In the genomic region with DNA sequence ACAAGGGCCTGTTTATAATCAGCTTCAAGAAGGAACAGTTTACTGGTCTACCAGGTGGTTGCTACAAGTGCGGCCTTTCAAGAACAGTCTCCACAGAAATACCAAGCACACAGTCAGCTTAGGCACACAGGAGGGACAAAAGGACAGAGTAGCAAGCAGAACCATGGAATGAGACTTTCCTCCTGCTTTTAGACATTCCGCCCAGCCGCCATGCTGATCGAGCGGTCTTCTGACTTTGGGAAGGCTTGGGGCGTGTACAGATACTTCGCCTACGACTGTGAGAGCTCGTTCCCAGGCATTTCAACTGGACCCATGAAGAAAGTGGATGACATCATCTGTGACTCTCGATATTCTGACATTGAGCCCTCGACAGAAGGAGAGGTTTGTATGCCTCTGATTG, we compare ENCODE assay signal across 31 mouse cellular contexts. TPM values are rescaled to one million over a fixed set of nuclear protein-coding genes. Genes with fewer than 3 reads are reported as not detected.
A peak's percentile ranks its signal among the peaks of the same experiment; 100 is the strongest.
DNase-seq lines count a peak whose midpoint lies in the region; ATAC-seq and TF ChIP-seq lines count a peak whose summit lies in the region.
"Had no signal": no experiment of that assay in that cellular context is flagged by ENCODE, and none has a peak within 500 bp of the region (broad histone marks: within the 10 kb centered on the region; RNA-seq: fewer than 3 reads in every experiment).

No protein-coding gene starts in this region.

- H3K4me2 ChIP-seq in heart, embryonic 13.5 days = no peak overlapping the region
- H3K4me2 ChIP-seq in heart, embryonic 15.5 days = no peak overlapping the region
- H3K4me2 ChIP-seq in heart, postnatal 0 days (ENCODE audit: low read depth, low read length) = no peak overlapping the region
- H3K4me2 ChIP-seq: embryonic facial prominence, embryonic 13.5 days; embryonic facial prominence, embryonic 15.5 days; forebrain, embryonic 12.5 days had no signal

- peaks cover 85% of the 10 kb centered on the region for H3K4me1 ChIP-seq in heart, embryonic 13.5 days
- H3K4me1 ChIP-seq in heart, embryonic 10.5 days = peaks cover 31% of the 10 kb centered on the region
- peaks cover 56% of the 10 kb centered on the region for H3K4me1 ChIP-seq in heart, embryonic 15.5 days (replicated peaks)
- peaks cover 20% of the 10 kb centered on the region for H3K4me1 ChIP-seq in heart, adult 2 months (ENCODE audit: control insufficient read depth, insufficient read depth, low read length)
- H3K4me1 ChIP-seq in heart, postnatal 0 days (ENCODE audit: control insufficient read depth, insufficient read depth) = peaks cover 41% of the 10 kb centered on the region

- intact Hi-C loops in heart, postnatal 25 days (cut with DNase I) = no loop called here
- intact Hi-C loops in heart, adult 2 months (cut with DNase I) = no loop called here

- no peak for TF ChIP-seq EP300 in heart, adult 2 months (IDR thresholded peaks at IDR 0.05; ENCODE audit: insufficient read depth, low read depth, low read length)
- no peak for TF ChIP-seq EP300 in heart, postnatal 0 days (IDR thresholded peaks at IDR 0.05; ENCODE audit: low read depth)

- H3K9me3 ChIP-seq in heart, embryonic 13.5 days = no peaks in the 10 kb centered on the region
- no peaks in the 10 kb centered on the region for H3K9me3 ChIP-seq in heart, embryonic 10.5 days
- no peaks in the 10 kb centered on the region for H3K9me3 ChIP-seq in heart, embryonic 15.5 days (replicated peaks)
- no peaks in the 10 kb centered on the region for H3K9me3 ChIP-seq in heart, postnatal 0 days (replicated peaks; ENCODE audit: control insufficient read depth, low read length)
- H3K9me3 ChIP-seq: embryonic facial prominence, embryonic 13.5 days; embryonic facial prominence, embryonic 15.5 days; forebrain, embryonic 10.5 days; forebrain, embryonic 12.5 days had no signal

- no peaks in the 10 kb centered on the region for H3K27me3 ChIP-seq in heart, embryonic 13.5 days (replicated peaks)
- no peaks in the 10 kb centered on the region for H3K27me3 ChIP-seq in heart, embryonic 10.5 days (ENCODE audit: insufficient read depth, poor library complexity, severe bottlenecking)
- no peaks in the 10 kb centered on the region for H3K27me3 ChIP-seq in heart, embryonic 15.5 days
- no peaks in the 10 kb centered on the region for H3K27me3 ChIP-seq in heart, adult 2 months (ENCODE audit: control insufficient read depth, insufficient read depth, low read length)
- no peaks in the 10 kb centered on the region for H3K27me3 ChIP-seq in heart, postnatal 0 days (ENCODE audit: control insufficient read depth, insufficient read depth, low read length)
- H3K27me3 ChIP-seq: embryonic facial prominence, embryonic 13.5 days; embryonic facial prominence, embryonic 15.5 days; forebrain, embryonic 12.5 days had no signal

- H3K36me3 ChIP-seq in heart, embryonic 13.5 days = peaks cover 99% of the 10 kb centered on the region
- H3K36me3 ChIP-seq in heart, embryonic 10.5 days = peaks cover 94% of the 10 kb centered on the region
- H3K36me3 ChIP-seq in heart, embryonic 15.5 days = peaks cover 85% of the 10 kb centered on the region
- H3K36me3 ChIP-seq in heart, adult 2 months (ENCODE audit: control insufficient read depth, insufficient read depth, low read length) = peaks cover 23% of the 10 kb centered on the region
- H3K36me3 ChIP-seq in heart, postnatal 0 days (replicated peaks; ENCODE audit: control insufficient read depth, insufficient read depth, low read length) = peaks cover 97% of the 10 kb centered on the region
- H3K36me3 ChIP-seq: forebrain, embryonic 12.5 days had no signal

- H3K9ac ChIP-seq in heart, embryonic 13.5 days = no peak overlapping the region
- no peak overlapping the region for H3K9ac ChIP-seq in heart, embryonic 15.5 days
- H3K9ac ChIP-seq in heart, adult 2 months (ENCODE audit: low read depth, low read length) = no peak overlapping the region
- H3K9ac ChIP-seq in heart, postnatal 0 days (replicated peaks; ENCODE audit: low read depth, low read length) = no peak overlapping the region
- H3K9ac ChIP-seq: embryonic facial prominence, embryonic 13.5 days; embryonic facial prominence, embryonic 15.5 days; forebrain, embryonic 12.5 days had no signal

- no peak for TF ChIP-seq CTCF in heart, adult 2 months (IDR thresholded peaks at IDR 0.05)
- TF ChIP-seq CTCF in heart, postnatal 0 days (IDR thresholded peaks at IDR 0.05; ENCODE audit: low read depth) = no peak

- peaks cover 3% of the 10 kb centered on the region; the same call in 1 of the 2 replicates for H3K79me2 ChIP-seq in heart, adult 2 months (replicated peaks; ENCODE audit: control insufficient read depth, insufficient read depth, low read length)

- H3K4me3 ChIP-seq in heart, embryonic 13.5 days = no peak overlapping the region
- no peak overlapping the region for H3K4me3 ChIP-seq in heart, embryonic 10.5 days
- no peak overlapping the region for H3K4me3 ChIP-seq in heart, embryonic 15.5 days
- no peak overlapping the region for H3K4me3 ChIP-seq in heart, adult 2 months
- H3K4me3 ChIP-seq in heart, postnatal 0 days (ENCODE audit: low read depth, low read length) = no peak overlapping the region
- H3K4me3 ChIP-seq: embryonic facial prominence, embryonic 13.5 days; embryonic facial prominence, embryonic 15.5 days; erythroblast, embryonic 14.5 days; forebrain, embryonic 10.5 days; forebrain, embryonic 12.5 days had no signal

- TF ChIP-seq POLR2A in heart, adult 2 months (IDR thresholded peaks at IDR 0.05; ENCODE audit: insufficient read depth, low read depth, low read length) = no peak

- peak overlapping the region; percentile 73 for H3K27ac ChIP-seq in heart, embryonic 13.5 days (replicated peaks)
- no peak overlapping the region for H3K27ac ChIP-seq in heart, embryonic 10.5 days
- H3K27ac ChIP-seq in heart, embryonic 15.5 days = peak overlapping the region; percentile 32; the same call in 1 of the 2 replicates
- H3K27ac ChIP-seq in heart, adult 2 months = no peak overlapping the region; the same call in 1 of the 2 replicates
- peak overlapping the region; percentile 46 for H3K27ac ChIP-seq in heart, postnatal 0 days (ENCODE audit: low read depth)
- H3K27ac ChIP-seq: embryonic facial prominence, embryonic 13.5 days; embryonic facial prominence, embryonic 15.5 days; forebrain, embryonic 10.5 days; forebrain, embryonic 12.5 days had no signal

- peak; percentile 86 for DNase-seq in heart, adult 11 months
- DNase-seq in heart, postnatal 25 days (ENCODE audit: low spot score) = no peak
- no peak for DNase-seq in heart, embryonic 10.5 days (ENCODE audit: low spot score)
- no peak for DNase-seq in heart, adult 2 months
- DNase-seq in heart, postnatal 0 days (ENCODE audit: low spot score) = no peak
- no peak for DNase-seq in heart, adult 9 months (ENCODE audit: low spot score in 2 of 2)
- DNase-seq: adrenal gland, adult 8-10 months; adrenal gland, postnatal 25 days; cerebellum, adult 11 months; cerebellum, adult 18-20 months; cerebellum, adult 8-10 months; cerebellum, adult 9-11 months; cerebellum, postnatal 14 days; cerebellum, postnatal 36 days; embryo, embryonic 11 days had no signal

- ATAC-seq in heart, embryonic 13.5 days (ENCODE audit: extremely low read depth, insufficient number of reproducible peaks, low FRiP score, low TSS enrichment) = no peak
- no peak for ATAC-seq in heart, embryonic 15.5 days (replicated peaks; ENCODE audit: insufficient number of reproducible peaks, insufficient read depth, low FRiP score, low read depth)
- no peak for ATAC-seq in heart, postnatal 0 days (ENCODE audit: insufficient read depth, low read depth)
- ATAC-seq: forebrain, embryonic 14.5 days; forebrain, embryonic 16.5 days had no signal

- WGBS in heart, embryonic 13.5 days = 70% methylated on average over 11 of the region's 11 CpGs
- 90% methylated on average over 11 of the region's 11 CpGs for WGBS in heart, embryonic 10.5 days
- WGBS in heart, embryonic 15.5 days = 71% methylated on average over 11 of the region's 11 CpGs
- WGBS in heart, adult 2 months = 80% methylated on average over 11 of the region's 11 CpGs
- 72% methylated on average over 11 of the region's 11 CpGs for WGBS in heart, postnatal 0 days

RNA-seq across cellular contexts. Expression of a gene that starts 13.2 kb away (rescaled TPM):
- 10 to 100 TPM; 87.5 to 89.2 TPM for total RNA-seq in heart, postnatal 25 days (2021)
- 90.6 and 91.3 TPM in 2 replicates for polyA plus RNA-seq in heart, embryonic 13.5 days (2015; fragmentation: Nextera tagmentation; extraction: Ambion mirVana)
- polyA plus RNA-seq in heart, embryonic 10.5 days (2016; fragmentation: Nextera tagmentation; extraction: Ambion mirVana) = 66.1 and 102 TPM in 2 replicates
- polyA plus RNA-seq in heart, embryonic 15.5 days (2015; fragmentation: Nextera tagmentation; extraction: Ambion mirVana) = 90.9 and 99.5 TPM in 2 replicates
- total RNA-seq in heart, adult 2 months (2021) = 10 to 100 TPM; 55.3 to 58.1 TPM
- polyA plus RNA-seq in heart, adult 2 months (2012; rRNA removed) = 25.1 and 44.1 TPM in 2 replicates
- total RNA-seq in heart, postnatal 0 days (2014; rRNA removed; ENCODE audit: low replicate concordance) = 189 TPM in 2 replicates
- 53.2 and 60.8 TPM in 2 replicates for polyA plus RNA-seq in heart, postnatal 0 days (2015; fragmentation: Nextera tagmentation; extraction: Ambion mirVana)
- total RNA-seq: MEL had no signal

RNA-seq across cellular contexts. Expression of a gene that starts 37.7 kb away (rescaled TPM):
- not detected for total RNA-seq in heart, postnatal 25 days (2021)
- polyA plus RNA-seq in heart, embryonic 13.5 days (2015; fragmentation: Nextera tagmentation; extraction: Ambion mirVana) = not detected in 2 replicates
- not detected in 2 replicates for polyA plus RNA-seq in heart, embryonic 10.5 days (2016; fragmentation: Nextera tagmentation; extraction: Ambion mirVana)
- not detected in 2 replicates for polyA plus RNA-seq in heart, embryonic 15.5 days (2015; fragmentation: Nextera tagmentation; extraction: Ambion mirVana)
- not detected for total RNA-seq in heart, adult 2 months (2021)
- polyA plus RNA-seq in heart, adult 2 months (2012; rRNA removed) = not detected in 2 replicates
- not detected in 2 replicates for total RNA-seq in heart, postnatal 0 days (2014; rRNA removed; ENCODE audit: low replicate concordance)
- polyA plus RNA-seq in heart, postnatal 0 days (2015; fragmentation: Nextera tagmentation; extraction: Ambion mirVana) = not detected in 2 replicates
- total RNA-seq: adrenal gland, adult 8-10 months; adrenal gland, postnatal 25 days; adrenal gland, postnatal 4 days; common myeloid progenitor, adult 5-6 weeks; ES-E14; MEL had no signal
- polyA plus RNA-seq: brain, embryonic 14.5 days; C2C12; embryonic facial prominence, embryonic 11.5 days; embryonic facial prominence, embryonic 13.5 days; embryonic facial prominence, embryonic 15.5 days; erythroblast, embryonic 14.5 days; forebrain, embryonic 10.5 days; forebrain, embryonic 12.5 days; forebrain, embryonic 14.5 days; forebrain, embryonic 16.5 days had no signal

Comparison
In these comparisons a context has a peak if more than half of its experiments do, and no peak if none do; other contexts are left out.
1. H3K27ac ChIP-seq: peak in heart, embryonic 13.5 days (single experiment), heart, embryonic 15.5 days (single experiment) and heart, postnatal 0 days (single experiment); none in heart, embryonic 10.5 days (single experiment) and heart, adult 2 months (single experiment).